8 mouse cellular contexts compared by ENCODE assay signal in genomic region chr15:63997705-63998409, GRCm38 (mm10).
DNase-seq lines count a peak whose midpoint lies in the region; ATAC-seq and TF ChIP-seq lines count a peak whose summit lies in the region.

No protein-coding gene starts in this region.

- no peaks in the 10 kb centered on the region for H3K27me3 ChIP-seq in heart, embryonic 11.5 days (ENCODE audit: control insufficient read depth, insufficient read depth, low read length)
- H3K27me3 ChIP-seq in kidney, embryonic 16.5 days (ENCODE audit: insufficient read depth, low read length) = no peaks in the 10 kb centered on the region
- no peaks in the 10 kb centered on the region for H3K27me3 ChIP-seq in liver, adult 2 months (ENCODE audit: control insufficient read depth, insufficient read depth, low read length)
- H3K27me3 ChIP-seq in myocyte (ENCODE audit: control insufficient read depth, insufficient read depth, insufficient read length) = no peaks in the 10 kb centered on the region
- H3K27me3 ChIP-seq in splenic B cell, adult 2 months (ENCODE audit: control insufficient read depth, insufficient read depth, low read length, poor library complexity, severe bottlenecking) = no peaks in the 10 kb centered on the region

- H3K4me1 ChIP-seq in heart, embryonic 11.5 days (ENCODE audit: control insufficient read depth, insufficient read depth, low read length) = peaks cover 5% of the 10 kb centered on the region
- peaks cover 18% of the 10 kb centered on the region for H3K4me1 ChIP-seq in kidney, embryonic 16.5 days (ENCODE audit: insufficient read depth, low read length)
- peaks cover 6% of the 10 kb centered on the region; the same call in 1 of the 2 replicates for H3K4me1 ChIP-seq in liver, adult 2 months (ENCODE audit: control insufficient read depth, insufficient read depth, low read length)

- peak overlapping the region; percentile 89 for H3K9ac ChIP-seq in heart, embryonic 11.5 days (ENCODE audit: low read depth, low read length)
- H3K9ac ChIP-seq in kidney, embryonic 16.5 days (replicated peaks; ENCODE audit: low read length) = peak overlapping the region; percentile 89
- H3K9ac ChIP-seq in liver, adult 2 months (ENCODE audit: low read depth, low read length) = peak overlapping the region; percentile 93

- DNase-seq in B cell, adult 2 months = peak; percentile 93 to 94
- DNase-seq in brain, adult 2 months (ENCODE audit: low read depth, low spot score) = peak; percentile 98
- DNase-seq in liver, adult 2 months (ENCODE audit: extremely low read depth, low read depth, low spot score) = peak; percentile 79
- DNase-seq in splenic B cell, adult 2 months (ENCODE audit: low read depth, low spot score) = peak; percentile 97

- under 1% methylated on average over 76 of the region's 104 CpGs for WGBS in heart, embryonic 11.5 days (ENCODE audit: insufficient replicate concordance)
- under 1% methylated on average over 67 of the region's 104 CpGs for WGBS in kidney, embryonic 16.5 days
- WGBS in liver, adult 2 months = under 1% methylated on average over 86 of the region's 104 CpGs

- H3K36me3 ChIP-seq in heart, embryonic 11.5 days (ENCODE audit: control insufficient read depth, insufficient read depth, low read length) = no peaks in the 10 kb centered on the region
- H3K36me3 ChIP-seq in kidney, embryonic 16.5 days (ENCODE audit: insufficient read depth, low read length) = 0 out of 2 replicates have a peak, but pooled peaks cover 2% of the 10 kb centered on the region
- H3K36me3 ChIP-seq in liver, adult 2 months (ENCODE audit: control insufficient read depth, insufficient read depth, low read length) = no peaks in the 10 kb centered on the region
- no peaks in the 10 kb centered on the region for H3K36me3 ChIP-seq in myocyte (ENCODE audit: control insufficient read depth, insufficient read depth)
- no peaks in the 10 kb centered on the region; the same call in 1 of the 2 replicates for H3K36me3 ChIP-seq in splenic B cell, adult 2 months (ENCODE audit: control insufficient read depth, insufficient read depth, low read length, poor library complexity, severe bottlenecking)

- ATAC-seq in erythroblast, adult 5-6 weeks (replicated peaks; ENCODE audit: low FRiP score, poor library complexity, severe bottlenecking) = peak; percentile 86
- ATAC-seq in heart, embryonic 11.5 days (replicated peaks; ENCODE audit: insufficient number of reproducible peaks, low FRiP score, low TSS enrichment) = peak; percentile 93
- peak; percentile 97 for ATAC-seq in kidney, embryonic 16.5 days (ENCODE audit: low FRiP score, low TSS enrichment)

- H3K27ac ChIP-seq in heart, embryonic 11.5 days (ENCODE audit: low read depth, low read length) = peak overlapping the region; percentile 96
- H3K27ac ChIP-seq in kidney, embryonic 16.5 days (ENCODE audit: low read length) = peak overlapping the region; percentile 88
- H3K27ac ChIP-seq in liver, adult 2 months (replicated peaks; ENCODE audit: insufficient read depth, low read depth, low read length) = peak overlapping the region; percentile 72

- H3K4me2 ChIP-seq in heart, embryonic 11.5 days = peak overlapping the region; percentile 80
- peak overlapping the region; percentile 74 for H3K4me2 ChIP-seq in kidney, embryonic 16.5 days (replicated peaks; ENCODE audit: low read depth, low read length)
- peak overlapping the region; percentile 70 for H3K4me2 ChIP-seq in myocyte (ENCODE audit: low read depth)

- peak overlapping the region; percentile 84 for H3K4me3 ChIP-seq in heart, embryonic 11.5 days (ENCODE audit: low read depth, low read length)
- H3K4me3 ChIP-seq in kidney, embryonic 16.5 days (ENCODE audit: low read length) = peak overlapping the region; percentile 91
- peak overlapping the region; percentile 77 for H3K4me3 ChIP-seq in liver, adult 2 months (ENCODE audit: insufficient read depth, low read depth, low read length)
- H3K4me3 ChIP-seq in myocyte = peak overlapping the region; percentile 34

- peak overlapping the region; percentile 94 for H3ac ChIP-seq in myocyte (ENCODE audit: control insufficient read depth, insufficient read length)

- H3K79me2 ChIP-seq in liver, adult 2 months (ENCODE audit: control insufficient read depth, insufficient read depth, low read length) = peaks cover 5% of the 10 kb centered on the region; the same call in 1 of the 2 replicates
- peaks cover 45% of the 10 kb centered on the region for H3K79me2 ChIP-seq in myocyte (ENCODE audit: control insufficient read depth, insufficient read depth)

- 0 out of 2 replicates have a peak, but pooled peaks have one; percentile 47 for TF ChIP-seq POLR2A in liver, adult 2 months (IDR thresholded peaks at IDR 0.05; ENCODE audit: extremely low read depth, insufficient read depth, low read length)
- peak; percentile 75 for TF ChIP-seq POLR2A in myocyte (IDR thresholded peaks at IDR 0.05; ENCODE audit: insufficient read length, low read depth)

- H3K9me3 ChIP-seq in heart, embryonic 11.5 days (replicated peaks; ENCODE audit: control insufficient read depth, low read length) = no peaks in the 10 kb centered on the region
- H3K9me3 ChIP-seq in kidney, embryonic 16.5 days (ENCODE audit: low read length) = no peaks in the 10 kb centered on the region

- TF ChIP-seq CTCF in liver, adult 2 months (IDR thresholded peaks at IDR 0.05; ENCODE audit: low read depth, low read length) = peak; percentile 13; the same call in 1 of the 2 replicates

TF ChIP-seq in myocyte, 11 proteins besides CTCF, POLR2A, EP300 and RAD21:
- TF ChIP-seq MYOD1 (IDR thresholded peaks at IDR 0.05; ENCODE audit: control insufficient read depth in 1 of 3, insufficient read length in 2 of 3, low read depth in 2 of 3) (peak in 2 of 3 experiments; percentile 70 to 78), REST (IDR thresholded peaks at IDR 0.05; ENCODE audit: insufficient read depth, insufficient read length) (no peak), USF1 (IDR thresholded peaks at IDR 0.05; ENCODE audit: low read depth) (no peak), MYOG (IDR thresholded peaks at IDR 0.05; ENCODE audit: control insufficient read depth in 1 of 3, insufficient read depth in 1 of 3, insufficient read length in 2 of 3, low read depth in 2 of 3) (peak; percentile 23 to 71 (median 51)), SRF (IDR thresholded peaks at IDR 0.05; ENCODE audit: control insufficient read depth, insufficient read length, low read depth) (no peak), CEBPB (IDR thresholded peaks at IDR 0.05; ENCODE audit: insufficient read depth, poor library complexity, severe bottlenecking) (no peak), TCF12 (IDR thresholded peaks at IDR 0.05; ENCODE audit: insufficient read depth, poor library complexity, severe bottlenecking) (peak; percentile 19), E2F4 (IDR thresholded peaks at IDR 0.05; ENCODE audit: insufficient read depth) (no peak), MAX (IDR thresholded peaks at IDR 0.05; ENCODE audit: low read depth) (no peak), POLR2AphosphoS2 (IDR thresholded peaks at IDR 0.05; ENCODE audit: insufficient read length, low read depth) (peak; percentile 78), TCF3 (IDR thresholded peaks at IDR 0.05; ENCODE audit: insufficient read length, low read depth) (peak; percentile 1)

Comparison
In these comparisons a context has a peak if more than half of its experiments do, and no peak if none do; other contexts are left out.
1. Peak in every context shown above with its lines: DNase-seq, ATAC-seq, H3K4me3 ChIP-seq and H3K27ac ChIP-seq.
2. H3K4me3 ChIP-seq: peak in every context shown above with its lines; median percentile 91 in kidney, embryonic 16.5 days; 84 in heart, embryonic 11.5 days; 77 in liver, adult 2 months; 34 in myocyte.